Mouse (Mus musculus) olfactory bulb, adult 2 months (tissue): ENCODE results near the gene Sycp2l.

Experiments
- CTCF ChIP-seq: fragments of 200-500 bp; IDR thresholded peaks from 2 replicates; pipeline ENCODE4 v1.5.1; 2012; ENCODE audit warnings: low read depth, mild to moderate bottlenecking, low read length, moderate library complexity; ENCODE audit not compliant: insufficient read depth
- POLR2A ChIP-seq: fragments of 200-500 bp; IDR thresholded peaks from 2 replicates; pipeline ENCODE4 v1.6.1; 2012; ENCODE audit warnings: mild to moderate bottlenecking, low read depth, low read length, moderate library complexity; ENCODE audit not compliant: insufficient read depth

DNA sequence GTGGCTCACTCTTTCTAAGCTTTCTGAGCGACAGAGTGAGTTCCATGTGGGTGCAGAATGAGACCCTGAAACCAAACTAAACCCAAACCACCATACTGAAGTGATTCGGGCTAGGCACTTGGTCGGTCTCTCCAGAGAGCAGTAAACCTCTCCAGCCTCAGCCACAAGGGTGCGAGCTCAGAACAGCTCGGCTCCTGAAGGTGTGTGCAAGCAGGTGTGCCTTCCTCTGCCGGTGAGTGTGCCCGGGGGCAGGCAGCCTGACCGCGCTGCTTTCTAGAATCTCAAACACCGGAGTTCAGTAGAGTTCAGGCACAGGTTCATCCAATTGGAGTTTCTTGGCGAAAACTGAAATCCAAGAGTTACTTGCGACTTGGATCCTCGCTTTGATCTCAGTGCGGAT, at the start of gene Sycp2l:
- no peak for TF ChIP-seq POLR2A
- no peak for TF ChIP-seq CTCF
